Mouse (Mus musculus): ENCODE data around the gene Efcab6.

DNA sequence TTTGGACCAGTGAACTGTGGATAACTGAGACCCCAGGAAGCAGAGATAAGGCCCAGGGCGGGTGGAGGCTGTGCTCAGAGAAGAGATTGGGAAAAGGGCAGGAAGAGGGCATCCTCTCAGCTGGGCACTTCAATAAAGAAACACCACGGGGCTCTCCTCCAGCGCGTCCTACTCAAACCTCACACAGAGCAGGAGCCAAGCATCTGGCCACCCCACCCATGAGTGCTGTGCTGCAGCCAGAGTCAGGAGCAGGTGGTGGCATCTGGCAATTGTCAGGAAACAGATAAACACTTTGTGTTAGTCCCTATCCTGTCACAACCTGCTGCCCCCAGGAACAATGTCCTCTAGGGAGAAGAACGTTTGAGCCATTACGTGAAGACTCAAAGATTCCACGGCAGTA is 77.1 kb downstream of the Efcab6 start:
- TF ChIP-seq CTCF (conservative IDR thresholded peaks at IDR 0.05; ENCODE audit: insufficient read depth, insufficient read length, low read depth, low read length) (no peak), POLR2A (IDR thresholded peaks at IDR 0.05; ENCODE audit: low read depth, low read length) (no peak)

Measured in kidney, adult 2 months (tissue).